Mouse (Mus musculus): Measurements from ENCODE around the gene Pam. TPM values are rescaled to one million over a fixed set of nuclear protein-coding genes. Genes with fewer than 3 reads are reported as not detected.

The Pam gene
- total and polyA plus RNA-seq, 3 experiments = not detected

DNA sequence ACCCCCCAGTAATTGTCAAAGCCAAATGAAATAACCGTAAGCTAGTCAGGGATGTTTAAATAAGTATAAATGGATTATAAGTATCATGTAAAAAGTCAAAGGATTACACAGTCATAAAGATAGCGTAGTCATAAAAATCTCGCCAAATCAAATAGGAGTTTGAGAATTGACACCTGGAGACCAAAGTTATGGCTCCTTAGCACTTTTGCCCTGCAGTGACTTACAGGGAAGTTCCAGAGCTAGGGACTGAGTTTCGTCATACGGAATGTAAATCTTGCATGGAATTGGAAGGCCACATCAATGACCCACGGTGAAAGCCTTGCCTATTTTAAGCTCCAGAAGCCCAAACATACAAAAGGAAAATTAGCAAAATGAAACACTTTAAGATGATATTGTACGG lies 192.6 kb downstream of the Pam start:
- Histone ChIP-seq H3K9me3 (replicated peaks; ENCODE audit: insufficient read depth, low read length) (no peaks in the 10 kb centered on the region), H3K27me3 (ENCODE audit: control insufficient read depth in 1 of 2, insufficient read depth in 2 of 2, low read length in 2 of 2) (no peaks in the 10 kb centered on the region), H3K4me1 (ENCODE audit: control insufficient read depth in 1 of 2, insufficient read depth in 2 of 2, low read length in 2 of 2) (no peaks in the 10 kb centered on the region), H3K79me2 (ENCODE audit: control insufficient read depth, insufficient read depth, low read length, poor library complexity) (no peaks in the 10 kb centered on the region), H3K27ac (ENCODE audit: control insufficient read depth, low read depth, low read length) (no peak overlapping the region), H3K4me3 (ENCODE audit: control insufficient read depth in 1 of 2, insufficient read depth in 1 of 2, low read depth in 2 of 2, low read length in 2 of 2) (no peak overlapping the region), H3K36me3 (ENCODE audit: control insufficient read depth in 1 of 2, insufficient read depth in 2 of 2, low read length in 2 of 2) (no peaks in the 10 kb centered on the region), H3K9ac (ENCODE audit: control insufficient read depth, low read depth, low read length, poor library complexity, severe bottlenecking) (no peak overlapping the region)
- TF ChIP-seq MYB (IDR thresholded peaks at IDR 0.05; ENCODE audit: low read depth, low read length) (no peak), TAL1 (IDR thresholded peaks at IDR 0.05; ENCODE audit: low read length) (no peak), CTCF (IDR thresholded peaks at IDR 0.05 in 2 of 3, conservative IDR thresholded peaks at IDR 0.05 in 1 of 3; ENCODE audit: control insufficient read depth in 1 of 3, insufficient read depth in 1 of 3, low read depth in 2 of 3, low read length in 3 of 3, poor library complexity in 1 of 3, severe bottlenecking in 1 of 3) (no peak), POLR2A (IDR thresholded peaks at IDR 0.05; ENCODE audit: control insufficient read depth in 1 of 2, insufficient read depth in 1 of 2, low read depth in 1 of 2, low read length in 2 of 2, poor library complexity in 1 of 2) (no peak), E2F4 (IDR thresholded peaks at IDR 0.05; ENCODE audit: borderline replicate concordance, low read depth, low read length) (no peak), POLR2AphosphoS2 (IDR thresholded peaks at IDR 0.05; ENCODE audit: low read length) (no peak)
- no peak for DNase-seq (ENCODE audit: low read depth, low spot score)

- Histone ChIP-seq H3K4me1 (ENCODE audit: control insufficient read depth in 1 of 2, insufficient read depth in 2 of 2, low read length in 2 of 2) (no peaks in the 10 kb centered on the region), H3K27ac (ENCODE audit: control insufficient read depth, low read depth, low read length) (no peak overlapping the region), H3K79me2 (ENCODE audit: control insufficient read depth, insufficient read depth, low read length, poor library complexity) (no peaks in the 10 kb centered on the region), H3K27me3 (ENCODE audit: control insufficient read depth in 1 of 2, insufficient read depth in 2 of 2, low read length in 2 of 2) (no peaks in the 10 kb centered on the region), H3K9ac (ENCODE audit: control insufficient read depth, low read depth, low read length, poor library complexity, severe bottlenecking) (no peak overlapping the region), H3K4me3 (ENCODE audit: control insufficient read depth in 1 of 2, insufficient read depth in 1 of 2, low read depth in 2 of 2, low read length in 2 of 2) (no peak overlapping the region), H3K9me3 (replicated peaks; ENCODE audit: insufficient read depth, low read length) (no peaks in the 10 kb centered on the region), H3K36me3 (ENCODE audit: control insufficient read depth in 1 of 2, insufficient read depth in 2 of 2, low read length in 2 of 2) (no peaks in the 10 kb centered on the region)
- DNase-seq (ENCODE audit: low read depth, low spot score) = no peak
- TF ChIP-seq E2F4 (IDR thresholded peaks at IDR 0.05; ENCODE audit: borderline replicate concordance, low read depth, low read length) = no peak
- TF ChIP-seq MEF2A (IDR thresholded peaks at IDR 0.05; ENCODE audit: extremely low read depth, insufficient replicate concordance, low read depth, low read length, poor library complexity, severe bottlenecking) = no peak
- TF ChIP-seq ZKSCAN1 (IDR thresholded peaks at IDR 0.05; ENCODE audit: low read depth, low read length) = no peak
- no peak for TF ChIP-seq CTCF (IDR thresholded peaks at IDR 0.05 in 2 of 3, conservative IDR thresholded peaks at IDR 0.05 in 1 of 3; ENCODE audit: control insufficient read depth in 1 of 3, insufficient read depth in 1 of 3, low read depth in 2 of 3, low read length in 3 of 3, poor library complexity in 1 of 3, severe bottlenecking in 1 of 3)
- TF ChIP-seq TAL1 (IDR thresholded peaks at IDR 0.05; ENCODE audit: low read length) = no peak
- no peak for TF ChIP-seq GATA1 (IDR thresholded peaks at IDR 0.05; ENCODE audit: low read depth, low read length)
- no peak for TF ChIP-seq USF2 (IDR thresholded peaks at IDR 0.05; ENCODE audit: borderline replicate concordance in 1 of 2, insufficient read depth in 1 of 2, low read depth in 1 of 2, low read length in 2 of 2)
- TF ChIP-seq POLR2AphosphoS2 (IDR thresholded peaks at IDR 0.05; ENCODE audit: low read length) = no peak
- no peak for TF ChIP-seq EP300 (IDR thresholded peaks at IDR 0.05; ENCODE audit: low read depth in 1 of 2, low read length in 2 of 2)
These were observed 194.8 kb downstream of the Pam start for GRCm38 (mm10) chr1:97900559-97901153.

DNA sequence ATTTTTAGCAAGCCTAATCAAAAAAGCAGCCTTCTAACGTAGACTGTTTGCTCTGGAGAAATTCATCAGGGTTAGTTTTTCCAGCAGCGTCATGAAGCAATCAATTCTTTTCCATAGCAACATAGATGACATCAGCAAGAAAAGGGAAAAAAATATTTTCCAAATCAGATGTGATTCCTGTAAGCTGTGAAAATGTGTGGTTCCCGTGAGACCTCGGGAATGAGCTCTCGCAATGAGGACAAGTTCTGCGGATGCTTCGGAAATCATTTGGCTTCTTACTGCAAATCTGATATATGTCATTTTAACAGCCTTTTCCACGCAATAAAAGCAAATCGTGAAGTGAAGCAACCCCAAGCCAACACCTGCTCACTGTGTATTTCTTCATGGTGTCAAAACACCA lies 207.9 kb downstream of the Pam start:
- Histone ChIP-seq H3K4me3 (ENCODE audit: control insufficient read depth in 1 of 2, insufficient read depth in 1 of 2, low read depth in 2 of 2, low read length in 2 of 2) (no peak overlapping the region), H3K9ac (ENCODE audit: control insufficient read depth, low read depth, low read length, poor library complexity, severe bottlenecking) (no peak overlapping the region), H3K4me1 (ENCODE audit: control insufficient read depth in 1 of 2, insufficient read depth in 2 of 2, low read length in 2 of 2) (no peaks in the 10 kb centered on the region), H3K36me3 (ENCODE audit: control insufficient read depth in 1 of 2, insufficient read depth in 2 of 2, low read length in 2 of 2) (no peaks in the 10 kb centered on the region), H3K27me3 (ENCODE audit: control insufficient read depth in 1 of 2, insufficient read depth in 2 of 2, low read length in 2 of 2) (peaks cover 2% of the 10 kb centered on the region in 2 experiments; a peak in 2 of 4 replicates), H3K9me3 (replicated peaks; ENCODE audit: insufficient read depth, low read length) (no peaks in the 10 kb centered on the region), H3K27ac (ENCODE audit: control insufficient read depth, low read depth, low read length) (no peak overlapping the region), H3K79me2 (ENCODE audit: control insufficient read depth, insufficient read depth, low read length, poor library complexity) (no peaks in the 10 kb centered on the region)
- TF ChIP-seq JUND (IDR thresholded peaks at IDR 0.05; ENCODE audit: low read depth, low read length) (no peak), POLR2A (IDR thresholded peaks at IDR 0.05; ENCODE audit: control insufficient read depth in 1 of 2, insufficient read depth in 1 of 2, low read depth in 1 of 2, low read length in 2 of 2, poor library complexity in 1 of 2) (no peak), EP300 (IDR thresholded peaks at IDR 0.05; ENCODE audit: low read depth in 1 of 2, low read length in 2 of 2) (no peak), UBTF (IDR thresholded peaks at IDR 0.05; ENCODE audit: borderline replicate concordance, insufficient read depth, low read depth, low read length) (no peak), MAFK (IDR thresholded peaks at IDR 0.05; ENCODE audit: borderline replicate concordance, low read depth, low read length) (no peak), SIN3A (IDR thresholded peaks at IDR 0.05; ENCODE audit: low read length) (no peak), CTCF (IDR thresholded peaks at IDR 0.05 in 2 of 3, conservative IDR thresholded peaks at IDR 0.05 in 1 of 3; ENCODE audit: control insufficient read depth in 1 of 3, insufficient read depth in 1 of 3, low read depth in 2 of 3, low read length in 3 of 3, poor library complexity in 1 of 3, severe bottlenecking in 1 of 3) (no peak), POLR2AphosphoS5 (IDR thresholded peaks at IDR 0.05; ENCODE audit: borderline replicate concordance, low read depth, low read length) (no peak), E2F4 (IDR thresholded peaks at IDR 0.05; ENCODE audit: borderline replicate concordance, low read depth, low read length) (no peak), ZC3H11A (IDR thresholded peaks at IDR 0.05; ENCODE audit: low read depth, low read length) (no peak), TCF12 (IDR thresholded peaks at IDR 0.05; ENCODE audit: low read depth, low read length) (no peak), MYC (IDR thresholded peaks at IDR 0.05; ENCODE audit: low read depth, low read length) (no peak), GABPA (IDR thresholded peaks at IDR 0.05; ENCODE audit: low read depth, low read length) (no peak), MYB (IDR thresholded peaks at IDR 0.05; ENCODE audit: low read depth, low read length) (no peak), KAT2A (conservative IDR thresholded peaks at IDR 0.05; ENCODE audit: low read depth, low read length) (no peak)
- DNase-seq (ENCODE audit: low read depth, low spot score) = no peak
